Mouse (Mus musculus) embryonic facial prominence, embryonic 11.5 days (tissue): ENCODE measurements at regions not wholly inside any gene's neighbourhood (a gene's known extent, or its start where the extent isn't known, plus 50 kb on each side); places are given as distances from the start of the nearest gene placed in this dataset.

ENCODE experiments used
- ATAC-seq: fragments of 200-750 bp; cut with Nextera tagmentation; replicated peaks from 2 replicates; pipeline ENCODE4 v1.8.0; 2017; ENCODE audit warnings: low read depth; ENCODE audit not compliant: insufficient number of reproducible peaks, low FRiP score, low TSS enrichment
- DNase-seq: peaks from one replicate; pipeline ENCODE4 v3.0.0-alpha.2; 2015; ENCODE audit warnings: low spot score
- H3K27ac ChIP-seq: fragments of 300-500 bp; sonication (generic); replicated peaks from 2 replicates; pipeline ENCODE4 v1.5.1; 2014; ENCODE audit warnings: mild to moderate bottlenecking, low read depth, low read length, control low read depth
- H3K27me3 ChIP-seq: fragments of 300-500 bp; sonication (generic); 2 replicates; pipeline ENCODE4 v1.6.1; 2014; ENCODE audit warnings: mild to moderate bottlenecking, low read length, moderate library complexity, mixed read lengths; ENCODE audit not compliant: control insufficient read depth, insufficient read depth
- H3K36me3 ChIP-seq: fragments of 300-500 bp; sonication (generic); replicated peaks from 2 replicates; pipeline ENCODE4 v1.6.1; 2014; ENCODE audit warnings: low read depth, mild to moderate bottlenecking, low read length, moderate library complexity, mixed read lengths; ENCODE audit not compliant: control insufficient read depth, insufficient read depth
- H3K4me1 ChIP-seq: fragments of 300-500 bp; sonication (generic); 2 replicates; pipeline ENCODE4 v1.6.1; 2014; ENCODE audit warnings: low read length, mixed read lengths; ENCODE audit not compliant: control insufficient read depth, insufficient read depth
- H3K4me2 ChIP-seq: fragments of 300-500 bp; sonication (generic); 2 replicates; pipeline ENCODE4 v1.6.1; 2014; ENCODE audit warnings: low read depth, mild to moderate bottlenecking, control low read depth, low read length, moderate library complexity
- H3K4me3 ChIP-seq: fragments of 300-500 bp; sonication (generic); 2 replicates; pipeline ENCODE4 v1.5.1; 2014; ENCODE audit warnings: low read depth, low read length, control low read depth
- H3K9ac ChIP-seq: fragments of 300-500 bp; sonication (generic); replicated peaks from 2 replicates; pipeline ENCODE4 v1.6.1; 2014; ENCODE audit warnings: mild to moderate bottlenecking, control low read depth, low read length
- H3K9me3 ChIP-seq: fragments of 300-500 bp; sonication (generic); replicated peaks from 2 replicates; pipeline ENCODE4 v1.6.1; 2016; ENCODE audit warnings: mild to moderate bottlenecking, low read length, inconsistent platforms, mixed read lengths; ENCODE audit not compliant: control insufficient read depth
- WGBS: fragments of 180-500 bp; shearing (Covaris S2); extraction: QIAGEN DNeasy Blood & Tissue Kit; methylation state at CpG from one replicate; pipeline ENCODE4 v1.1.7; 2014; 5-methylcytosine and 5-hydroxymethylcytosine counted together

GRCm38 (mm10) chr6:110247490-110247889 is 397.9 kb upstream of the Grm7 start:
- Histone ChIP-seq H3K27me3 (no peaks in the 10 kb centered on the region), H3K36me3 (no peaks in the 10 kb centered on the region), H3K9me3 (no peaks in the 10 kb centered on the region), H3K27ac (no peak overlapping the region), H3K4me3 (no peak overlapping the region), H3K4me2 (no peak overlapping the region), H3K4me1 (no peaks in the 10 kb centered on the region), H3K9ac (no peak overlapping the region)
- DNase-seq = no peak
- WGBS = 77% methylated on average over 1 of the region's 1 CpGs
- no peak for ATAC-seq

- 83% methylated on average over 2 of the region's 2 CpGs for WGBS
- no peak overlapping the region for H3K27ac ChIP-seq
- no peaks in the 10 kb centered on the region for H3K27me3 ChIP-seq
- DNase-seq = no peak
- no peaks in the 10 kb centered on the region for H3K4me1 ChIP-seq
- H3K36me3 ChIP-seq = no peaks in the 10 kb centered on the region
- H3K4me2 ChIP-seq = no peak overlapping the region
- H3K9ac ChIP-seq = no peak overlapping the region
- H3K9me3 ChIP-seq = no peaks in the 10 kb centered on the region
- no peak for ATAC-seq
- H3K4me3 ChIP-seq = no peak overlapping the region
These were observed 348.8 kb upstream of the Grm7 start for GRCm38 (mm10) chr6:110296549-110296948.
